Mouse (Mus musculus) adrenal gland, adult 18-20 months (tissue): ENCODE results near the gene Olfr670. TPM values are rescaled to one million over a fixed set of nuclear protein-coding genes. Genes with fewer than 3 reads are reported as not detected.
"Not testable (repeated sequence)": the region's sequence is repeated elsewhere in the genome, so short reads cannot be mapped to it uniquely, and the experiment has no call there.

Source experiments
- DNase-seq, 2 experiments: peaks; one replicate each; pipeline ENCODE4 v3.0.0; 2021 to 2022; ENCODE audit warnings: low spot score in 2 of 2
- long read RNA-seq, 2 experiments: library from polyadenylated mRNA; stranded (forward); transcript quantifications; one replicate each; pipeline ENCODE4 v2.0.0; 2021
- total RNA-seq, 2 experiments: library from RNA; stranded (reverse); gene quantifications; 1 replicate in 1 of 2; 2 replicates in 1 of 2; pipeline ENCODE4 v1.2.3; 2021

Gene Olfr670
- not detected for total RNA-seq
- long read RNA-seq, experiment 1: 0 reads
- long read RNA-seq, experiment 2: 0 reads

- DNase-seq: no peak
Observed at GRCm38 (mm10) chr7:104962520-104962919, at the start of gene Olfr670. Gene Olfr670 (minus strand): TSS chr7:104962620.

- no peak for DNase-seq
Observed at GRCm38 (mm10) chr7:105001929-105002328, 39.5 kb upstream of the Olfr670 start, which contains the start of gene Olfr672. Gene Olfr672 (minus strand): TSS chr7:105002029.

- no peak for DNase-seq
Observed at GRCm38 (mm10) chr7:104979026-104979425, 16.6 kb upstream of the Olfr670 start, which contains the start of gene Olfr671. Gene Olfr671 (minus strand): TSS chr7:104979126.

GRCm38 (mm10) chr7:104972507-104972906 is 10.1 kb upstream of the Olfr670 start:
- DNase-seq: not testable (repeated sequence)

GRCm38 (mm10) chr7:104950234-104950633 is 12.2 kb downstream of the Olfr670 start:
- DNase-seq: not testable (repeated sequence)

- DNase-seq: no peak
Observed at GRCm38 (mm10) chr7:104933940-104934339, 28.5 kb downstream of the Olfr670 start, which contains the start of gene Olfr669. Gene Olfr669 (plus strand): TSS chr7:104934240.

- DNase-seq: no peak
Observed at GRCm38 (mm10) chr7:104927957-104928356, 34.5 kb downstream of the Olfr670 start, which contains the start of gene Olfr668. Gene Olfr668 (minus strand): TSS chr7:104928057.

- DNase-seq: no peak
Observed at GRCm38 (mm10) chr7:104921382-104921781, 41.0 kb downstream of the Olfr670 start, which contains the start of gene Olfr667. Gene Olfr667 (minus strand): TSS chr7:104921482.

Other genes with a start within 250 kb of the Olfr670 start
- not detected for gene Usp17le, start 185.2 kb downstream of the Olfr670 start, total RNA-seq
- gene Usp17lb, start 120.0 kb downstream of the Olfr670 start, total RNA-seq: not detected
- not detected for gene Usp17la, start 105.6 kb downstream of the Olfr670 start, total RNA-seq
- not detected for gene Olfr665, start 84.6 kb downstream of the Olfr670 start, total RNA-seq
- not detected for gene Olfr666, start 66.7 kb downstream of the Olfr670 start, total RNA-seq
- not detected for gene Olfr667, start 41.1 kb downstream of the Olfr670 start, total RNA-seq
- gene Olfr668, start 34.6 kb downstream of the Olfr670 start, total RNA-seq: not detected
- gene Olfr669, start 28.4 kb downstream of the Olfr670 start, total RNA-seq: not detected
- gene Olfr671, start 16.5 kb upstream of the Olfr670 start, total RNA-seq: not detected
- not detected for gene Olfr672, start 39.4 kb upstream of the Olfr670 start, total RNA-seq
- gene Olfr675, start 65.8 kb upstream of the Olfr670 start, total RNA-seq: not detected
- gene Olfr676, start 70.1 kb upstream of the Olfr670 start, total RNA-seq: not detected
- gene Olfr677, start 88.8 kb upstream of the Olfr670 start, total RNA-seq: not detected
- not detected for gene Olfr678, start 101.9 kb upstream of the Olfr670 start, total RNA-seq
- not detected for gene Olfr679, start 118.6 kb upstream of the Olfr670 start, total RNA-seq
- gene Olfr680-ps1, start 130.2 kb upstream of the Olfr670 start, total RNA-seq: not detected
- not detected for gene Olfr681, start 154.2 kb upstream of the Olfr670 start, total RNA-seq
- gene Olfr683, start 184.4 kb upstream of the Olfr670 start, total RNA-seq: not detected
- gene Olfr684, start 201.0 kb upstream of the Olfr670 start, total RNA-seq: not detected
- not detected for gene Olfr685, start 223.4 kb upstream of the Olfr670 start, total RNA-seq
- not detected for gene Olfr686, start 244.9 kb upstream of the Olfr670 start, total RNA-seq